24 mouse cellular contexts compared by ENCODE assay signal in genomic region chr13:40907274-40907673, GRCm38 (mm10). TPM values are rescaled to one million over a fixed set of nuclear protein-coding genes. Genes with fewer than 3 reads are reported as not detected.
DNase-seq lines count a peak whose midpoint lies in the region; ATAC-seq and TF ChIP-seq lines count a peak whose summit lies in the region.
"Had no signal": no experiment of that assay in that cellular context is flagged by ENCODE, and none has a peak within 500 bp of the region (broad histone marks: within the 10 kb centered on the region; RNA-seq: fewer than 3 reads in every experiment).

No protein-coding gene starts in this region.

- WGBS in limb, embryonic 14.5 days = 64% methylated on average over 7 of the region's 7 CpGs
- 79% methylated on average over 7 of the region's 7 CpGs for WGBS in limb, embryonic 10.5 days
- 61% methylated on average over 7 of the region's 7 CpGs for WGBS in stomach, embryonic 16.5 days

- no peak for TF ChIP-seq EP300 in MEL (IDR thresholded peaks at IDR 0.05; ENCODE audit: low read depth in 1 of 2, low read length in 2 of 2)

- TF ChIP-seq POLR2A in limb, embryonic 14.5 days (IDR thresholded peaks at IDR 0.05; ENCODE audit: borderline replicate concordance, extremely low read depth, insufficient read depth, insufficient read length) = no peak
- TF ChIP-seq POLR2A in MEL (IDR thresholded peaks at IDR 0.05; ENCODE audit: control insufficient read depth in 1 of 2, insufficient read depth in 1 of 2, low read depth in 1 of 2, low read length in 2 of 2, poor library complexity in 1 of 2) = no peak

- no peaks in the 10 kb centered on the region for H3K79me2 ChIP-seq in MEL (ENCODE audit: control insufficient read depth, insufficient read depth, low read length, poor library complexity)

- no peak for TF ChIP-seq CTCF in MEL (IDR thresholded peaks at IDR 0.05 in 2 of 3, conservative IDR thresholded peaks at IDR 0.05 in 1 of 3; ENCODE audit: control insufficient read depth in 1 of 3, insufficient read depth in 1 of 3, low read depth in 2 of 3, low read length in 3 of 3, poor library complexity in 1 of 3, severe bottlenecking in 1 of 3)

- peak; percentile 23; the same call in 1 of the 2 replicates for ATAC-seq in limb, embryonic 14.5 days (ENCODE audit: low FRiP score, low read depth)
- 0 out of 2 replicates have a peak, but pooled peaks have one; percentile 10 for ATAC-seq in granulocyte monocyte progenitor cell, adult 5-6 weeks (replicated peaks; ENCODE audit: poor library complexity, severe bottlenecking)
- ATAC-seq in stomach, embryonic 16.5 days (ENCODE audit: insufficient read depth, low FRiP score) = no peak
- ATAC-seq: forebrain, embryonic 14.5 days had no signal

- no peak overlapping the region for H3K4me3 ChIP-seq in limb, embryonic 14.5 days (replicated peaks; ENCODE audit: low read length)
- H3K4me3 ChIP-seq in limb, embryonic 10.5 days = no peak overlapping the region
- H3K4me3 ChIP-seq in MEL (ENCODE audit: control insufficient read depth in 1 of 2, insufficient read depth in 1 of 2, low read depth in 2 of 2, low read length in 2 of 2) = no peak overlapping the region
- H3K4me3 ChIP-seq in stomach, embryonic 16.5 days (replicated peaks; ENCODE audit: low read length) = no peak overlapping the region
- H3K4me3 ChIP-seq: embryonic facial prominence, embryonic 15.5 days; hindbrain, embryonic 15.5 days; limb, embryonic 15.5 days; liver, embryonic 15.5 days had no signal

- no peaks in the 10 kb centered on the region for H3K27me3 ChIP-seq in limb, embryonic 14.5 days (ENCODE audit: control insufficient read depth, insufficient read depth, low read length)
- H3K27me3 ChIP-seq in limb, embryonic 10.5 days (ENCODE audit: low read depth, poor library complexity, severe bottlenecking) = no peaks in the 10 kb centered on the region
- H3K27me3 ChIP-seq in MEL (ENCODE audit: control insufficient read depth in 1 of 2, insufficient read depth in 2 of 2, low read length in 2 of 2) = no peaks in the 10 kb centered on the region
- no peaks in the 10 kb centered on the region for H3K27me3 ChIP-seq in stomach, embryonic 16.5 days (ENCODE audit: control insufficient read depth, insufficient read depth, low read length)
- H3K27me3 ChIP-seq: embryonic facial prominence, embryonic 15.5 days; hindbrain, embryonic 15.5 days; limb, embryonic 15.5 days; liver, embryonic 15.5 days had no signal

- H3K9me3 ChIP-seq in limb, embryonic 14.5 days (ENCODE audit: control insufficient read depth, low read length) = no peaks in the 10 kb centered on the region
- H3K9me3 ChIP-seq in limb, embryonic 10.5 days (replicated peaks) = no peaks in the 10 kb centered on the region
- no peaks in the 10 kb centered on the region for H3K9me3 ChIP-seq in MEL (replicated peaks; ENCODE audit: insufficient read depth, low read length)
- no peaks in the 10 kb centered on the region for H3K9me3 ChIP-seq in stomach, embryonic 16.5 days (replicated peaks; ENCODE audit: control insufficient read depth, low read length)
- H3K9me3 ChIP-seq: embryonic facial prominence, embryonic 15.5 days; hindbrain, embryonic 15.5 days; limb, embryonic 15.5 days; liver, embryonic 15.5 days had no signal

- H3K9ac ChIP-seq in limb, embryonic 14.5 days (ENCODE audit: low read depth, low read length, severe bottlenecking) = no peak overlapping the region
- no peak overlapping the region for H3K9ac ChIP-seq in MEL (ENCODE audit: control insufficient read depth, low read depth, low read length, poor library complexity, severe bottlenecking)
- no peak overlapping the region for H3K9ac ChIP-seq in stomach, embryonic 16.5 days (ENCODE audit: low read length)
- H3K9ac ChIP-seq: embryonic facial prominence, embryonic 15.5 days; hindbrain, embryonic 15.5 days; limb, embryonic 15.5 days; liver, embryonic 15.5 days had no signal

- no peak overlapping the region for H3K27ac ChIP-seq in limb, embryonic 14.5 days (replicated peaks; ENCODE audit: low read depth, low read length)
- H3K27ac ChIP-seq in limb, embryonic 10.5 days = no peak overlapping the region
- H3K27ac ChIP-seq in MEL (ENCODE audit: control insufficient read depth, low read depth, low read length) = peak overlapping the region; percentile 83; the same call in 1 of the 2 replicates
- peak overlapping the region; percentile 14 for H3K27ac ChIP-seq in stomach, embryonic 16.5 days (ENCODE audit: low read length)
- H3K27ac ChIP-seq: embryonic facial prominence, embryonic 15.5 days; hindbrain, embryonic 15.5 days; limb, embryonic 15.5 days; liver, embryonic 15.5 days had no signal

- H3K36me3 ChIP-seq in limb, embryonic 14.5 days (ENCODE audit: control insufficient read depth, insufficient read depth, low read length) = no peaks in the 10 kb centered on the region
- H3K36me3 ChIP-seq in limb, embryonic 10.5 days = no peaks in the 10 kb centered on the region
- peaks cover 0 to 26% of the 10 kb centered on the region in 2 experiments; a peak in 2 of 4 replicates for H3K36me3 ChIP-seq in MEL (ENCODE audit: control insufficient read depth in 1 of 2, insufficient read depth in 2 of 2, low read length in 2 of 2)
- H3K36me3 ChIP-seq in stomach, embryonic 16.5 days (ENCODE audit: control insufficient read depth, insufficient read depth, low read length) = no peaks in the 10 kb centered on the region
- H3K36me3 ChIP-seq: embryonic facial prominence, embryonic 15.5 days; hindbrain, embryonic 15.5 days; limb, embryonic 15.5 days; liver, embryonic 15.5 days had no signal

- TF ChIP-seq RAD21 in MEL (IDR thresholded peaks at IDR 0.05; ENCODE audit: low read depth, low read length) = no peak

- DNase-seq in limb, embryonic 14.5 days (ENCODE audit: low spot score) = no peak
- no peak for DNase-seq in limb, embryonic 10.5 days (ENCODE audit: low spot score)
- no peak for DNase-seq in MEL (ENCODE audit: low read depth, low spot score)
- no peak for DNase-seq in embryo, embryonic 10.5 days (ENCODE audit: low spot score)
- DNase-seq in spleen, postnatal 10 days (ENCODE audit: low spot score in 2 of 2) = no peak
- DNase-seq: adrenal gland, postnatal 36 days; cerebellum, adult 11 months; cerebellum, postnatal 14 days; heart, adult 11 months; kidney, adult 11 months; layer of hippocampus, adult 9-11 months; lung, postnatal 10 days; right cerebral cortex, adult 18-20 months; right cerebral cortex, postnatal 4 days; thymus, postnatal 14 days had no signal

- H3K4me2 ChIP-seq in limb, embryonic 14.5 days (replicated peaks; ENCODE audit: low read depth, low read length, severe bottlenecking) = no peak overlapping the region
- H3K4me2 ChIP-seq in stomach, embryonic 16.5 days (ENCODE audit: low read depth, low read length) = no peak overlapping the region
- H3K4me2 ChIP-seq: embryonic facial prominence, embryonic 15.5 days; heart, embryonic 11.5 days; hindbrain, embryonic 15.5 days; limb, embryonic 15.5 days; liver, embryonic 15.5 days; midbrain, embryonic 11.5 days had no signal

- no peaks in the 10 kb centered on the region for H3K4me1 ChIP-seq in limb, embryonic 14.5 days (ENCODE audit: control insufficient read depth, insufficient read depth, low read length)
- H3K4me1 ChIP-seq in limb, embryonic 10.5 days = peaks cover 7% of the 10 kb centered on the region; the same call in 1 of the 2 replicates
- peaks cover 17 to 30% of the 10 kb centered on the region in 2 experiments for H3K4me1 ChIP-seq in MEL (ENCODE audit: control insufficient read depth in 1 of 2, insufficient read depth in 2 of 2, low read length in 2 of 2)
- H3K4me1 ChIP-seq in stomach, embryonic 16.5 days (ENCODE audit: control insufficient read depth, insufficient read depth, low read length) = 0 out of 2 replicates have a peak, but pooled peaks cover 1% of the 10 kb centered on the region
- H3K4me1 ChIP-seq: hindbrain, embryonic 15.5 days had no signal

TF ChIP-seq in MEL, 35 proteins besides CTCF, POLR2A, EP300 and RAD21:
- TF ChIP-seq GATA1 (IDR thresholded peaks at IDR 0.05; ENCODE audit: low read depth, low read length) = no peak
- no peak for TF ChIP-seq MAZ (IDR thresholded peaks at IDR 0.05; ENCODE audit: low read depth, low read length)
- TF ChIP-seq SIN3A (IDR thresholded peaks at IDR 0.05; ENCODE audit: low read length) = no peak
- no peak for TF ChIP-seq ELF1 (IDR thresholded peaks at IDR 0.05; ENCODE audit: low read depth, low read length)
- no peak for TF ChIP-seq ZMIZ1 (IDR thresholded peaks at IDR 0.05; ENCODE audit: low read depth, low read length)
- TF ChIP-seq HCFC1 (IDR thresholded peaks at IDR 0.05; ENCODE audit: low read depth, low read length) = no peak
- TF ChIP-seq CHD2 (IDR thresholded peaks at IDR 0.05; ENCODE audit: low read length) = no peak
- TF ChIP-seq ZKSCAN1 (IDR thresholded peaks at IDR 0.05; ENCODE audit: low read depth, low read length) = no peak
- no peak for TF ChIP-seq TAL1 (IDR thresholded peaks at IDR 0.05; ENCODE audit: low read length)
- TF ChIP-seq UBTF (IDR thresholded peaks at IDR 0.05; ENCODE audit: borderline replicate concordance, insufficient read depth, low read depth, low read length) = no peak
- no peak for TF ChIP-seq MAFK (IDR thresholded peaks at IDR 0.05; ENCODE audit: borderline replicate concordance, low read depth, low read length)
- TF ChIP-seq MAX (IDR thresholded peaks at IDR 0.05; ENCODE audit: low read length) = no peak

RNA-seq across cellular contexts. Expression of gene Gcnt2, which starts 47.7 kb away (rescaled TPM):
- polyA plus RNA-seq in limb, embryonic 14.5 days (2012; rRNA removed) = 1.6 and 1.7 TPM in 2 replicates
- 2.5 TPM in 2 replicates for polyA plus RNA-seq in limb, embryonic 14.5 days (2014; fragmentation: Nextera tagmentation; extraction: Ambion mirVana)
- polyA plus RNA-seq in limb, embryonic 10.5 days (2016; fragmentation: Nextera tagmentation; extraction: Ambion mirVana) = 1.9 and 2.2 TPM in 2 replicates
- total RNA-seq in MEL (2012; rRNA removed) = 0.04 TPM in 1 of 2 replicates, not detected in the other
- under 1 TPM in 1 of 2 experiments, not detected in 1; 0.03 TPM for polyA plus RNA-seq in MEL (2012; ENCODE audit: insufficient read depth in 1 of 2, insufficient read length in 2 of 2, low read depth in 1 of 2, low replicate concordance in 2 of 2, missing spikeins in 1 of 2)
- total RNA-seq in granulocyte monocyte progenitor cell, adult 5-6 weeks (2014; fragmentation: Nextera tagmentation) = 14.8 and 36.7 TPM in 2 replicates
- 8.4 and 8.9 TPM in 2 replicates for total RNA-seq in granulocyte monocyte progenitor cell, adult 5-6 weeks (2017)
- polyA plus RNA-seq in stomach, embryonic 16.5 days (2015; fragmentation: Nextera tagmentation; extraction: Ambion mirVana) = 9.4 and 11.3 TPM in 2 replicates

Comparison
In these comparisons a context has a peak if more than half of its experiments do, and no peak if none do; other contexts are left out.
1. H3K27ac ChIP-seq: peak in MEL (single experiment) and stomach, embryonic 16.5 days (single experiment); none in limb, embryonic 14.5 days (single experiment) and limb, embryonic 10.5 days (single experiment).